Mouse (Mus musculus): ENCODE measurements around the gene Olfr209. TPM values are rescaled to one million over a fixed set of nuclear protein-coding genes. Genes with fewer than 3 reads are reported as not detected.
"Not testable (repeated sequence)": the region's sequence is repeated elsewhere in the genome, so short reads cannot be mapped to it uniquely, and the experiment has no call there.

The Olfr209 gene
- polyA plus RNA-seq, 1 experiment: not detected

DNA sequence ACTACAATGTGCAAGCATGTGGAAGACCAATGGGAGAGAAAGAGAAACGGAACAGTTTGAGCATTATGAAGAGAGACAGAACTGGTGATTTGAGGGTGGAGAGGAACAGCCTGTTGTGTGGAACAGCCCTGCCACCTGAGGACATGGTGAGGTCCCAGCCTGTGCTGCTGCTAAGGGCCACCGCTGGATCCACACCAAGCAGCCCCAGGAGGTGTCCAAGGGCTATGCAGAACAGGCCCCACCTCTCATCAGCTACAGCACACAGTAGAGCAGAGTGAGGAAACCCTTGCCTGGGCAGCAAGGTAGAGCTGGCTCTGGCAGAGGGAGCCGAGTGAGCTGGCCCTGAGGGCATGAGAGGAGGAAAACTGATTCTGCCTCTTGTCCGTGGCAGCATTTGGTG is 38.2 kb upstream of the Olfr209 start:
- TF ChIP-seq CTCF (IDR thresholded peaks at IDR 0.05; ENCODE audit: borderline replicate concordance, control insufficient read depth, extremely low read depth, insufficient read depth, low read length, poor library complexity): no peak
- no peak for TF ChIP-seq POLR2A (IDR thresholded peaks at IDR 0.05; ENCODE audit: control insufficient read depth, extremely low read depth, insufficient read depth, low read length, poor library complexity)
- Histone ChIP-seq H3K4me1 (replicated peaks; ENCODE audit: control insufficient read depth, insufficient read depth, low read length) (no peaks in the 10 kb centered on the region), H3K27me3 (ENCODE audit: control insufficient read depth, insufficient read depth, low read length) (no peaks in the 10 kb centered on the region), H3K4me3 (ENCODE audit: control insufficient read depth, insufficient read depth, low read length) (no peak overlapping the region), H3K27ac (ENCODE audit: control insufficient read depth, insufficient read depth, low read length) (no peak overlapping the region), H3K36me3 (ENCODE audit: control insufficient read depth, insufficient read depth, low read length) (no peaks in the 10 kb centered on the region)
- WGBS: 88% methylated on average over 4 of the region's 4 CpGs
- no peak for DNase-seq

DNA sequence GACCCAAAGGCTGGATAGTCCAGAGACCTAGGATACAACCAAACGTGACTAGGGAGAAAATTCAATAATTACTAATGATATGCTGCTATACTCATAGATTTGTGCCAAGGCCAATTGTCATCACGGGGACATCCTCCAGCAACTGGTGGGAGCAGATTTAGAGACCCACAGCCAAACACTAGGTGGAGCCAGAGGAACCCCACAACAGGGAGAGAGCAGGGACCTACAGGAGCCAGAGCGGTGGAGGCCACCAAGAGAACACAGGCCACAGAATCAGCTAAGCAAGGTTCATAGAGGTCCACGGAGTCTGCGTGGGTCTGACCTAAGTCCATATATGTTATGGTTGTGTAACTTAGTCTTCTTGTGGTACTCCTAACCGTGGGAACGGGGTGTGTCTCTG is 37.3 kb upstream of the Olfr209 start:
- DNase-seq: no peak
- WGBS: 64% methylated on average over 7 of the region's 7 CpGs
- Histone ChIP-seq H3K4me1 (replicated peaks; ENCODE audit: control insufficient read depth, insufficient read depth, low read length) (no peaks in the 10 kb centered on the region), H3K4me3 (ENCODE audit: control insufficient read depth, insufficient read depth, low read length) (no peak overlapping the region), H3K36me3 (ENCODE audit: control insufficient read depth, insufficient read depth, low read length) (no peaks in the 10 kb centered on the region), H3K27me3 (ENCODE audit: control insufficient read depth, insufficient read depth, low read length) (no peaks in the 10 kb centered on the region), H3K27ac (ENCODE audit: control insufficient read depth, insufficient read depth, low read length) (no peak overlapping the region)
- TF ChIP-seq POLR2A (IDR thresholded peaks at IDR 0.05; ENCODE audit: control insufficient read depth, extremely low read depth, insufficient read depth, low read length, poor library complexity) (no peak), CTCF (IDR thresholded peaks at IDR 0.05; ENCODE audit: borderline replicate concordance, control insufficient read depth, extremely low read depth, insufficient read depth, low read length, poor library complexity) (no peak)

DNA sequence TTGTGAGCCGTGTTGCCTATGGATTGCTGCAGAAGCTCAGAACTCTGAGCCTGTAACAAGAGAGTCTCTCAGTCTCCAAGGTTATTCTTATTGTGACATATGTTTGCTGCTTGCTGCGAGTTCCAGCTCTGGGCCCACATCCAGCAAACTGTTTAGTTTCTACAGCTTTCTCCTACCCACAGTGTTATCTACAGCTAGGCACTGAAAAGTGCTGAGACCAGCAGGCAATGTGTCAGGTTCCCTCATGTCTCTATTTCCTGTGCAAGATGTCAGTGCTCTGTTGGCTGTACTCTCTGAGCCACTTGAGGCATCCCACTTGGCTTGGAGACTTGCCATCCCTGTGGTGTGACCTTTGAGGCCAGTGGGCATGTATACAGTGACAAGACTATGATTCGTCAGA is 29.5 kb upstream of the Olfr209 start:
- 71% methylated on average over 3 of the region's 3 CpGs for WGBS
- Histone ChIP-seq H3K36me3 (ENCODE audit: control insufficient read depth, insufficient read depth, low read length) (no peaks in the 10 kb centered on the region), H3K27ac (ENCODE audit: control insufficient read depth, insufficient read depth, low read length) (no peak overlapping the region), H3K27me3 (ENCODE audit: control insufficient read depth, insufficient read depth, low read length) (no peaks in the 10 kb centered on the region), H3K4me1 (replicated peaks; ENCODE audit: control insufficient read depth, insufficient read depth, low read length) (no peaks in the 10 kb centered on the region), H3K4me3 (ENCODE audit: control insufficient read depth, insufficient read depth, low read length) (no peak overlapping the region)
- TF ChIP-seq POLR2A (IDR thresholded peaks at IDR 0.05; ENCODE audit: control insufficient read depth, extremely low read depth, insufficient read depth, low read length, poor library complexity): no peak
- no peak for TF ChIP-seq CTCF (IDR thresholded peaks at IDR 0.05; ENCODE audit: borderline replicate concordance, control insufficient read depth, extremely low read depth, insufficient read depth, low read length, poor library complexity)
- no peak for DNase-seq

DNA sequence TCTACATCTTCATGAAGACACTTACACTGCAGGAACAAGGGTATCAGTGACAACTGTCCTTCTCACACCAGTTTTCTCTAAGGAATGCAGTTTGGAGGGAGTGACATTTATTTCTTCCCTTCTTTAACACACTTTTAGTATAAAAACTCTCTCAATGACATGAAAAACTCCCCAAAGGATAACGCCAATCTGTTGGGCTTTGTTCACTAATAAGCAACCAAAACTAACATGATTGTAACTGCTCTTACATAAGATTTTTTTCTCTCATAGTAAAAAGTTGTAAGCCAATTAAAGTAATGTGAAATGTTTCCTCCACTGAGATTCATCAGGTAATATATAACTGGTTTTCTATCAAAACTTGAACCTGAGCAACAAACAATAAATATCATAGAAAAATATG is 14.6 kb downstream of the Olfr209 start, which contains the start of gene Olfr206:
Gene Olfr206, minus strand, starts transcription at position 101 of the 400 bp plus-strand sequence.
- Histone ChIP-seq H3K36me3 (ENCODE audit: control insufficient read depth, insufficient read depth, low read length) (no peaks in the 10 kb centered on the region), H3K27me3 (ENCODE audit: control insufficient read depth, insufficient read depth, low read length) (no peaks in the 10 kb centered on the region), H3K27ac (ENCODE audit: control insufficient read depth, insufficient read depth, low read length) (no peak within 1 kb of the TSS), H3K4me1 (replicated peaks; ENCODE audit: control insufficient read depth, insufficient read depth, low read length) (no peaks in the 10 kb centered on the region), H3K4me3 (ENCODE audit: control insufficient read depth, insufficient read depth, low read length) (no peak within 1 kb of the TSS)
- TF ChIP-seq POLR2A (IDR thresholded peaks at IDR 0.05; ENCODE audit: control insufficient read depth, extremely low read depth, insufficient read depth, low read length, poor library complexity) (no peak), CTCF (IDR thresholded peaks at IDR 0.05; ENCODE audit: borderline replicate concordance, control insufficient read depth, extremely low read depth, insufficient read depth, low read length, poor library complexity) (no peak)
- 96% methylated on average over 1 of the region's 1 CpGs for WGBS
- DNase-seq: no peak

DNA sequence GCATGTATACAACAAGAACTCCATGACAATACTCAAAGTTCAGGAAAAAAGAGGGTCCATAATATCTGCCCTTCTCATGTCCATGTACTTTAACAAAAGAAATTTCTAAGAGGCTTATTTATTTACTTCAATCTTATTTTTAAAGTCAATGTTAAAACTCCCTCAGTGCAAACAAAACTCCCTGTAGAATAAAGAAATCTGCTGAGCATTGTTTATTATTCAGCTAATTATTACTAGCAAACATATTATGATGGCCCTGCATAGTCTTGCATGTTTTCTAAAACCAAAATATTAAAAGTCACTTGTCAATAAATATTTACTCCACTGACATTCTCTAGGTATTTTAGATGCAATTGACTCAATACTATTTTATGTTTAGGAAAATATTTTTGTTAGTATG is 32.8 kb downstream of the Olfr209 start, which contains the start of gene Olfr205:
Gene Olfr205, minus strand, starts transcription at position 101 of the 400 bp plus-strand sequence.
- H3K4me3 ChIP-seq (ENCODE audit: control insufficient read depth, insufficient read depth, low read length): no peak within 1 kb of the TSS

DNA sequence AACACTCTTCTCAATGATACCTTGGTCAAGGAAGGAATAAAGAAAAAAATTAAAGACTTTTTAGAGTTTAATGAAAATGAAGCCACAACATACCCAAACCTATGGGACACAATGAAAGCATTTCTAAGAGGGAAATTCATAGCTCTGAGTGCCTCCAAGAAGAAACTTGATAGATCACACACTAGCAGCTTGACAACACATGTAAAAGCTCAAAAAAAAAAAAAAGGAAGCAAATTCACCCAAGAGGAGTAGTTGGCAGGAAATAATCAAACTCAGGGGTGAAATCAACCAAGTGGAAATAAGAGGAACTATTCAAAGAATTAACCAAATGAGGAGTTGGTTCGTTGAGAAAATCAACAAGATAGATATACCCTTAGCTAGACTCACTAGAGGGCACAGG is 40.5 kb downstream of the Olfr209 start:
- not testable (repeated sequence) for H3K4me3 ChIP-seq (ENCODE audit: control insufficient read depth, insufficient read depth, low read length); DNase-seq; H3K27ac ChIP-seq (ENCODE audit: control insufficient read depth, insufficient read depth, low read length); H3K36me3 ChIP-seq (ENCODE audit: control insufficient read depth, insufficient read depth, low read length); H3K27me3 ChIP-seq (ENCODE audit: control insufficient read depth, insufficient read depth, low read length); H3K4me1 ChIP-seq (replicated peaks; ENCODE audit: control insufficient read depth, insufficient read depth, low read length)
- 39% methylated on average over 1 of the region's 1 CpGs for WGBS

More for the DNA sequence above, 32.8 kb downstream of the Olfr209 start, which contains the start of gene Olfr205:
- no peak for TF ChIP-seq CTCF (IDR thresholded peaks at IDR 0.05; ENCODE audit: borderline replicate concordance, control insufficient read depth, extremely low read depth, insufficient read depth, low read length, poor library complexity)
- TF ChIP-seq POLR2A (IDR thresholded peaks at IDR 0.05; ENCODE audit: control insufficient read depth, extremely low read depth, insufficient read depth, low read length, poor library complexity): no peak
- Histone ChIP-seq H3K27ac (ENCODE audit: control insufficient read depth, insufficient read depth, low read length) (no peak within 1 kb of the TSS), H3K27me3 (ENCODE audit: control insufficient read depth, insufficient read depth, low read length) (no peaks in the 10 kb centered on the region), H3K36me3 (ENCODE audit: control insufficient read depth, insufficient read depth, low read length) (no peaks in the 10 kb centered on the region), H3K4me1 (replicated peaks; ENCODE audit: control insufficient read depth, insufficient read depth, low read length) (no peaks in the 10 kb centered on the region)
- no peak for DNase-seq

DNA sequence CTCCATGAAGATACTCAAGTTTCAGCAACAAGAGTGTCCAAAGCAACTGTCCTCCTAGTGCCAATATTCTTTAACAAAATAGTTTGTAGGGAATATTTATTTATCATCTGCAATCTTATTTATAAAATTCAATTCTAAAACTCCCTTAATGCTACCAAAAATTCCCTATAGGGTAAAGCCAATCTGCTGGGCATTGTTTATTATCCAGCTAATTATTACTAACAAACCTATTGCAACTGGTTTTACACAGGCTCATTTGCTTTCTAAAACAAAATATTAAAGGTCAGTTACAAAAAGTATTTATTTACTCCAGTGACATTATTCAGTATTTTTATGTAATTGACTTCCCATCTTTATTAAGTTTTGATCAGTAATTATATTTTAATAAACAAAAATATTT is 45.6 kb downstream of the Olfr209 start, which contains the start of gene Olfr204:
Gene Olfr204, minus strand, starts transcription at position 101 of the 400 bp plus-strand sequence.
- Histone ChIP-seq H3K36me3 (ENCODE audit: control insufficient read depth, insufficient read depth, low read length) (no peaks in the 10 kb centered on the region), H3K27me3 (ENCODE audit: control insufficient read depth, insufficient read depth, low read length) (no peaks in the 10 kb centered on the region), H3K4me3 (ENCODE audit: control insufficient read depth, insufficient read depth, low read length) (no peak within 1 kb of the TSS)

More for the DNA sequence above, 45.6 kb downstream of the Olfr209 start, which contains the start of gene Olfr204:
- TF ChIP-seq POLR2A (IDR thresholded peaks at IDR 0.05; ENCODE audit: control insufficient read depth, extremely low read depth, insufficient read depth, low read length, poor library complexity) (no peak), CTCF (IDR thresholded peaks at IDR 0.05; ENCODE audit: borderline replicate concordance, control insufficient read depth, extremely low read depth, insufficient read depth, low read length, poor library complexity) (no peak)
- Histone ChIP-seq H3K27ac (ENCODE audit: control insufficient read depth, insufficient read depth, low read length) (no peak within 1 kb of the TSS), H3K4me1 (replicated peaks; ENCODE audit: control insufficient read depth, insufficient read depth, low read length) (no peaks in the 10 kb centered on the region)
- no peak for DNase-seq

Other genes starting within 250 kb of the Olfr209 start
- gene Olfr194, start 242.9 kb downstream of the Olfr209 start, polyA plus RNA-seq (2012; rRNA removed): not detected in 2 replicates
- gene Olfr195, start 216.9 kb downstream of the Olfr209 start, polyA plus RNA-seq (2012; rRNA removed): not detected in 2 replicates
- gene Olfr196, start 193.5 kb downstream of the Olfr209 start, polyA plus RNA-seq (2012; rRNA removed): not detected in 2 replicates
- gene Olfr198, start 160.5 kb downstream of the Olfr209 start, polyA plus RNA-seq (2012; rRNA removed): not detected in 2 replicates
- not detected in 2 replicates for gene Olfr199, start 144.2 kb downstream of the Olfr209 start, polyA plus RNA-seq (2012; rRNA removed)
- not detected in 2 replicates for gene Olfr201, start 91.4 kb downstream of the Olfr209 start, polyA plus RNA-seq (2012; rRNA removed)
- not detected in 2 replicates for gene Olfr202, start 77.2 kb downstream of the Olfr209 start, polyA plus RNA-seq (2012; rRNA removed)
- gene Olfr203, start 65.1 kb downstream of the Olfr209 start, polyA plus RNA-seq (2012; rRNA removed): not detected in 2 replicates
- gene Olfr204, start 45.7 kb downstream of the Olfr209 start, polyA plus RNA-seq (2012; rRNA removed): not detected in 2 replicates
- gene Olfr205, start 32.9 kb downstream of the Olfr209 start, polyA plus RNA-seq (2012; rRNA removed): not detected in 2 replicates
- gene Olfr206, start 14.7 kb downstream of the Olfr209 start, polyA plus RNA-seq (2012; rRNA removed): not detected in 2 replicates
- gene Gabrr3, start 43.3 kb upstream of the Olfr209 start, polyA plus RNA-seq (2012; rRNA removed): 0.03 TPM in 1 of 2 replicates, not detected in the other
- 8.3 and 8.9 TPM in 2 replicates for gene Riox2, start 107.8 kb upstream of the Olfr209 start, polyA plus RNA-seq (2012; rRNA removed)
- gene Crybg3, start 237.0 kb upstream of the Olfr209 start, polyA plus RNA-seq (2012; rRNA removed): 1.0 and 1.4 TPM in 2 replicates

Measured in thymus, adult 2 months (tissue).